Mouse (Mus musculus): ENCODE measurements around the gene Def6.

GRCm38 (mm10) chr17:28274739-28275138 lies 67.2 kb downstream of the Def6 start:
- peak; percentile 82 for TF ChIP-seq CTCF (conservative IDR thresholded peaks at IDR 0.05; ENCODE audit: low read length)
- no peak for TF ChIP-seq NANOG (IDR thresholded peaks at IDR 0.05; ENCODE audit: borderline replicate concordance, low read length)
